Mouse (Mus musculus) limb, embryonic 13.5 days (tissue): ENCODE measurements at regions not wholly inside any gene's neighbourhood (a gene's known extent, or its start where the extent isn't known, plus 50 kb on each side); places are given as distances from the start of the nearest gene placed in this dataset.

Source experiments
- ATAC-seq: fragments of 200-750 bp; cut with Nextera tagmentation; 2 replicates; pipeline ENCODE4 v1.8.0; 2017; ENCODE audit warnings: low read depth, moderate number of reproducible peaks, moderate TSS enrichment; ENCODE audit not compliant: low FRiP score
- H3K27ac ChIP-seq: fragments of 300-500 bp; sonication (generic); 2 replicates; pipeline ENCODE4 v1.5.1; 2015; ENCODE audit warnings: inconsistent platforms, mild to moderate bottlenecking, moderate library complexity
- H3K27me3 ChIP-seq: fragments of 300-500 bp; sonication (generic); 2 replicates; pipeline ENCODE4 v1.6.1; 2015; ENCODE audit warnings: mild to moderate bottlenecking, inconsistent platforms
- H3K36me3 ChIP-seq: fragments of 300-500 bp; sonication (generic); 2 replicates; pipeline ENCODE4 v1.6.1; 2015; ENCODE audit warnings: inconsistent platforms, mild to moderate bottlenecking, moderate library complexity
- H3K4me1 ChIP-seq: fragments of 300-500 bp; sonication (generic); 2 replicates; pipeline ENCODE4 v1.6.1; 2015; ENCODE audit warnings: inconsistent platforms
- H3K4me2 ChIP-seq: fragments of 300-500 bp; sonication (generic); replicated peaks from 2 replicates; pipeline ENCODE4 v1.6.1; 2015; ENCODE audit warnings: inconsistent platforms, mild to moderate bottlenecking, moderate library complexity
- H3K4me3 ChIP-seq: fragments of 300-500 bp; sonication (generic); 2 replicates; pipeline ENCODE4 v1.5.1; 2015; ENCODE audit warnings: moderate library complexity, mild to moderate bottlenecking, inconsistent platforms
- H3K9ac ChIP-seq: fragments of 300-500 bp; sonication (generic); 2 replicates; pipeline ENCODE4 v1.6.1; 2015; ENCODE audit warnings: mild to moderate bottlenecking, inconsistent platforms
- H3K9me3 ChIP-seq: fragments of 300-500 bp; sonication (generic); 2 replicates; pipeline ENCODE4 v1.6.1; 2016; ENCODE audit warnings: inconsistent platforms
- WGBS: fragments of 180-500 bp; shearing (Covaris S2); methylation state at CpG from one replicate; pipeline ENCODE4 v1.1.7; 2015; 5-methylcytosine and 5-hydroxymethylcytosine counted together

GRCm38 (mm10) chrX:107477066-107477465, 73.9 kb upstream of the Itm2a start:
- Histone ChIP-seq H3K9ac (no peak overlapping the region), H3K9me3 (no peaks in the 10 kb centered on the region), H3K4me1 (no peaks in the 10 kb centered on the region), H3K27me3 (no peaks in the 10 kb centered on the region), H3K36me3 (no peaks in the 10 kb centered on the region), H3K27ac (no peak overlapping the region), H3K4me3 (no peak overlapping the region), H3K4me2 (no peak overlapping the region)
- WGBS: 14% methylated on average over 5 of the region's 5 CpGs
- ATAC-seq: no peak

GRCm38 (mm10) chrX:107469242-107469641, 66.1 kb upstream of the Itm2a start:
- Histone ChIP-seq H3K4me1 (no peaks in the 10 kb centered on the region), H3K27me3 (no peaks in the 10 kb centered on the region), H3K4me2 (no peak overlapping the region), H3K4me3 (no peak overlapping the region), H3K9ac (no peak overlapping the region), H3K27ac (no peak overlapping the region), H3K9me3 (no peaks in the 10 kb centered on the region), H3K36me3 (no peaks in the 10 kb centered on the region)
- peak; percentile 57; the same call in 1 of the 2 replicates for ATAC-seq
- WGBS: 66% methylated on average over 3 of the region's 3 CpGs
